Mouse (Mus musculus) forebrain, embryonic 12.5 days (tissue): ENCODE measurements around the gene Unc119b. TPM values are rescaled to one million over a fixed set of nuclear protein-coding genes. Genes with fewer than 3 reads are reported as not detected.

ENCODE experiments used
- ATAC-seq: fragments of 200-750 bp; cut with Nextera tagmentation; 2 replicates; pipeline ENCODE4 v1.8.0; 2017; ENCODE audit warnings: moderate TSS enrichment; ENCODE audit not compliant: low FRiP score
- H3K27ac ChIP-seq: fragments of 300-500 bp; sonication (generic); 2 replicates; pipeline ENCODE4 v1.5.1; 2016; ENCODE audit warnings: mild to moderate bottlenecking
- H3K27me3 ChIP-seq: fragments of 300-500 bp; sonication (generic); 2 replicates; pipeline ENCODE4 v1.6.1; 2016; ENCODE audit warnings: mild to moderate bottlenecking
- H3K36me3 ChIP-seq: fragments of 300-500 bp; sonication (generic); replicated peaks from 2 replicates; pipeline ENCODE4 v1.6.1; 2016; ENCODE audit warnings: mild to moderate bottlenecking
- H3K4me1 ChIP-seq: fragments of 300-500 bp; sonication (generic); 2 replicates; pipeline ENCODE4 v1.6.1; 2016
- H3K4me2 ChIP-seq: fragments of 300-500 bp; sonication (generic); 2 replicates; pipeline ENCODE4 v1.6.1; 2016; ENCODE audit warnings: mild to moderate bottlenecking, moderate library complexity
- H3K4me3 ChIP-seq: fragments of 300-500 bp; sonication (generic); replicated peaks from 2 replicates; pipeline ENCODE4 v1.5.1; 2016; ENCODE audit warnings: mild to moderate bottlenecking
- H3K9ac ChIP-seq: fragments of 300-500 bp; sonication (generic); 2 replicates; pipeline ENCODE4 v1.6.1; 2016; ENCODE audit warnings: mild to moderate bottlenecking
- H3K9me3 ChIP-seq: fragments of 300-500 bp; sonication (generic); 2 replicates; pipeline ENCODE4 v1.6.1; 2016
- WGBS: fragments of 180-500 bp; shearing (Covaris S2); methylation state at CpG from one replicate; pipeline ENCODE4 v1.1.7; 2016; 5-methylcytosine and 5-hydroxymethylcytosine counted together
- polyA plus RNA-seq: library from polyadenylated mRNA; unstranded; fragments of >200 nt; fragmentation: Nextera tagmentation; extraction: Ambion mirVana; gene quantifications from 2 replicates; pipeline ENCODE4 v1.2.1, GENCODE M21; 2016

The Unc119b gene
- polyA plus RNA-seq, 1 experiment from 2014 or later, result 68.6 TPM

- 79% methylated on average over 11 of the region's 11 CpGs for WGBS
- Histone ChIP-seq H3K9ac (no peak overlapping the region; the same call in 1 of the 2 replicates), H3K9me3 (no peaks in the 10 kb centered on the region), H3K36me3 (peaks cover 62% of the 10 kb centered on the region), H3K4me1 (0 out of 2 replicates have a peak, but pooled peaks cover 6% of the 10 kb centered on the region), H3K27me3 (no peaks in the 10 kb centered on the region), H3K4me3 (no peak overlapping the region), H3K4me2 (no peak overlapping the region), H3K27ac (no peak overlapping the region)
- ATAC-seq, result no peak
Observed at GRCm38 (mm10) chr5:115145253-115145968, 10.6 kb upstream of the Unc119b start.

GRCm38 (mm10) chr5:115144471-115144870 lies 9.7 kb upstream of the Unc119b start:
- no peak for ATAC-seq
- 68% methylated on average over 6 of the region's 6 CpGs for WGBS
- Histone ChIP-seq H3K9ac (no peak overlapping the region), H3K4me3 (no peak overlapping the region), H3K27me3 (no peaks in the 10 kb centered on the region), H3K36me3 (peaks cover 52% of the 10 kb centered on the region), H3K27ac (no peak overlapping the region), H3K4me1 (0 out of 2 replicates have a peak, but pooled peaks cover 6% of the 10 kb centered on the region), H3K4me2 (no peak overlapping the region), H3K9me3 (no peaks in the 10 kb centered on the region)

- 82% methylated on average over 10 of the region's 10 CpGs for WGBS
- no peak for ATAC-seq
- H3K4me1 ChIP-seq, result 0 out of 2 replicates have a peak, but pooled peaks cover 6% of the 10 kb centered on the region
- H3K9me3 ChIP-seq, result no peaks in the 10 kb centered on the region
- H3K4me3 ChIP-seq, result no peak overlapping the region
- no peaks in the 10 kb centered on the region for H3K27me3 ChIP-seq
- H3K4me2 ChIP-seq, result no peak overlapping the region
- no peak overlapping the region for H3K27ac ChIP-seq
- H3K36me3 ChIP-seq, result peaks cover 45% of the 10 kb centered on the region
- H3K9ac ChIP-seq, result no peak overlapping the region
Observed at GRCm38 (mm10) chr5:115143552-115143951, 8.8 kb upstream of the Unc119b start.

GRCm38 (mm10) chr5:115142166-115142697 lies 7.5 kb upstream of the Unc119b start:
- Histone ChIP-seq H3K4me2 (no peak overlapping the region), H3K4me1 (0 out of 2 replicates have a peak, but pooled peaks cover 6% of the 10 kb centered on the region), H3K36me3 (peaks cover 32% of the 10 kb centered on the region), H3K27ac (no peak overlapping the region), H3K9me3 (no peaks in the 10 kb centered on the region), H3K9ac (no peak overlapping the region), H3K4me3 (no peak overlapping the region), H3K27me3 (no peaks in the 10 kb centered on the region)
- WGBS, result 92% methylated on average over 9 of the region's 9 CpGs
- ATAC-seq, result no peak

GRCm38 (mm10) chr5:115140726-115141125 lies 6.0 kb upstream of the Unc119b start:
- no peak overlapping the region for H3K9ac ChIP-seq

GRCm38 (mm10) chr5:115139124-115139523 lies 4.3 kb upstream of the Unc119b start:
- ATAC-seq, result no peak
- Histone ChIP-seq H3K4me1 (peaks cover 8% of the 10 kb centered on the region), H3K4me2 (no peak overlapping the region), H3K9me3 (no peaks in the 10 kb centered on the region), H3K9ac (no peak overlapping the region), H3K27me3 (no peaks in the 10 kb centered on the region), H3K4me3 (no peak overlapping the region), H3K27ac (no peak overlapping the region), H3K36me3 (peaks cover 1% of the 10 kb centered on the region; the same call in 1 of the 2 replicates)
- 71% methylated on average over 4 of the region's 4 CpGs for WGBS

More at GRCm38 (mm10) chr5:115140726-115141125, 6.0 kb upstream of the Unc119b start:
- Histone ChIP-seq H3K4me2 (no peak overlapping the region), H3K4me3 (no peak overlapping the region), H3K27ac (no peak overlapping the region), H3K27me3 (no peaks in the 10 kb centered on the region), H3K4me1 (0 out of 2 replicates have a peak, but pooled peaks cover 6% of the 10 kb centered on the region), H3K9me3 (no peaks in the 10 kb centered on the region), H3K36me3 (peaks cover 17% of the 10 kb centered on the region)
- WGBS, result 87% methylated on average over 3 of the region's 3 CpGs
- no peak for ATAC-seq

GRCm38 (mm10) chr5:115133358-115134066 lies 1.3 kb downstream of the Unc119b start:
- H3K4me1 ChIP-seq, result peaks cover 21% of the 10 kb centered on the region
- peak overlapping the region; percentile 90 for H3K4me2 ChIP-seq
- H3K36me3 ChIP-seq, result peaks cover 21% of the 10 kb centered on the region
- H3K9ac ChIP-seq, result peak overlapping the region; percentile 90
- no peak overlapping the region for H3K27ac ChIP-seq
- ATAC-seq, result no peak
- peak overlapping the region; percentile 89 for H3K4me3 ChIP-seq
- no peaks in the 10 kb centered on the region for H3K9me3 ChIP-seq
- no peaks in the 10 kb centered on the region for H3K27me3 ChIP-seq
- WGBS, result 67% methylated on average over 6 of the region's 6 CpGs

GRCm38 (mm10) chr5:115132465-115132864 lies 2.3 kb downstream of the Unc119b start:
- 91% methylated on average over 8 of the region's 8 CpGs for WGBS
- peak overlapping the region; percentile 38; the same call in 1 of the 2 replicates for H3K9ac ChIP-seq

GRCm38 (mm10) chr5:115129328-115129727 lies 5.4 kb downstream of the Unc119b start:
- Histone ChIP-seq H3K27ac (no peak overlapping the region), H3K27me3 (no peaks in the 10 kb centered on the region), H3K9me3 (no peaks in the 10 kb centered on the region), H3K36me3 (peaks cover 58% of the 10 kb centered on the region), H3K4me1 (peaks cover 30% of the 10 kb centered on the region), H3K4me3 (no peak overlapping the region), H3K9ac (no peak overlapping the region), H3K4me2 (no peak overlapping the region)
- WGBS, result 83% methylated on average over 6 of the region's 6 CpGs
- ATAC-seq, result no peak

More at GRCm38 (mm10) chr5:115132465-115132864, 2.3 kb downstream of the Unc119b start:
- H3K4me2 ChIP-seq, result 0 out of 2 replicates have a peak overlapping the region, but pooled peaks have one; percentile 90
- no peak overlapping the region for H3K27ac ChIP-seq
- no peak overlapping the region for H3K4me3 ChIP-seq
- H3K4me1 ChIP-seq, result peaks cover 21% of the 10 kb centered on the region
- H3K36me3 ChIP-seq, result peaks cover 30% of the 10 kb centered on the region
- H3K9me3 ChIP-seq, result no peaks in the 10 kb centered on the region
- no peak for ATAC-seq
- no peaks in the 10 kb centered on the region for H3K27me3 ChIP-seq

- Histone ChIP-seq H3K27ac (no peak overlapping the region), H3K4me3 (no peak overlapping the region), H3K27me3 (no peaks in the 10 kb centered on the region), H3K4me2 (no peak overlapping the region), H3K9me3 (no peaks in the 10 kb centered on the region), H3K9ac (no peak overlapping the region), H3K4me1 (peaks cover 12% of the 10 kb centered on the region), H3K36me3 (peaks cover 69% of the 10 kb centered on the region)
- ATAC-seq, result no peak
- WGBS, result 94% methylated on average over 22 of the region's 22 CpGs
Observed at GRCm38 (mm10) chr5:115127421-115128179, 7.2 kb downstream of the Unc119b start.

GRCm38 (mm10) chr5:115126578-115127312 lies 8.0 kb downstream of the Unc119b start:
- Histone ChIP-seq H3K4me1 (peaks cover 9% of the 10 kb centered on the region; the same call in 1 of the 2 replicates), H3K27me3 (no peaks in the 10 kb centered on the region), H3K4me3 (no peak overlapping the region), H3K36me3 (peaks cover 75% of the 10 kb centered on the region), H3K9me3 (no peaks in the 10 kb centered on the region), H3K27ac (no peak overlapping the region), H3K4me2 (no peak overlapping the region), H3K9ac (no peak overlapping the region; the same call in 1 of the 2 replicates)
- WGBS, result 94% methylated on average over 27 of the region's 28 CpGs
- no peak for ATAC-seq
